Mouse (Mus musculus): ENCODE measurements around the gene Gm4450.

DNA sequence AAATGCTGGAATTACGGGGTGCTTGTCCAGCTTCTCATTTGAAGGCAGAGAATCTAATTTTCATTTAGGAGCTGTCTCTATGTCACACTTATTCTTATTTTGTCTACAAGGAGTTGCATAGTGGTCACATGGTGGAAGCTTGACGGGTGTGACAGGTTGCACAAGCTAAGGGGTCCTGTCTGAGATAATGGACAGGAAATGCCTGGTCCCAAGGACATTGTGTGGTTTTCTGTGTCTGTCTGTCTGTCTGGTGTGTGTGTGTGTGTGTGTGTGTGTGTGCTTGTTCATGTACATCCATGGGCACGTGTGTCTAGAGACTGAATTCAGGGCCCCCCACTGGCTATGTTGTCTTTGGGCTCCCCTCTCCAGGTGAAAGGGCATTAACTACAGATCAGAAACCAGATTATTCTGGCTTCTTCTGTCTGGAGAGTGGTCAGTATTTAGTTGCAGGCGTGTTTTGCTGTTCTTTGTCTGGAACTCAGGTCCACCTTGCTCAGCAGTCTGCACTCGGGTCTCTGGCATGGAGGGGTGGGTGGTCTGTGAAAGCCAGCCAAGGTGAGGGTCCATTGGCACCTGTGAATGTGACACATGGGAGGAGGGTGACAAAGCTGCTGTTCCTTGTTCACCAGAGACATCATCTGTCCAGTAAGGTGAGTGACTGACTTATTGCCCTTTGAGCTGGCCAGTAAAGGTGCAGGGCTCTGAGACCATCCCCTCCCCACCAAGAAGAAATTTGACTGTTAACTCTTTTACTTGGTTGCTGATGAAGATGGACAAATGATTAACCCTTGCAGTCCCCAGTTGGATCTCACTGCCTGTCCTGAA, 40.3 kb downstream of the Gm4450 start:
- TF ChIP-seq CTCF (conservative IDR thresholded peaks at IDR 0.05; ENCODE audit: low read length) (no peak), NANOG (IDR thresholded peaks at IDR 0.05; ENCODE audit: borderline replicate concordance, low read length) (no peak)

All from E14TG2a.4 (cell line).